Mouse (Mus musculus): ENCODE measurements around the gene Mertk. TPM values are rescaled to one million over a fixed set of nuclear protein-coding genes. Genes with fewer than 3 reads are reported as not detected.

The Mertk gene
- polyA plus RNA-seq, 2 experiments = 3.1 to 3.2 TPM

- no peak overlapping the region for H3K27ac ChIP-seq
Measured at GRCm38 (mm10) chr2:128770557-128770956, 71.8 kb downstream of the Mertk start.

GRCm38 (mm10) chr2:128771048-128771447, 72.3 kb downstream of the Mertk start:
- no peak for TF ChIP-seq EP300 (IDR thresholded peaks at IDR 0.05; ENCODE audit: low read depth)
- no peak for TF ChIP-seq CTCF (IDR thresholded peaks at IDR 0.05; ENCODE audit: low read depth)
- WGBS (ENCODE audit: insufficient replicate concordance) = 48% methylated on average over 4 of the region's 4 CpGs
- H3K27ac ChIP-seq = no peak overlapping the region
- H3K4me1 ChIP-seq (replicated peaks; ENCODE audit: control insufficient read depth in 2 of 2, insufficient read depth in 2 of 2, low read length in 1 of 2) = no peaks in the 10 kb centered on the region
- DNase-seq (ENCODE audit: low read depth in 3 of 3, low spot score in 3 of 3) (no peak), ATAC-seq (ENCODE audit: insufficient read depth) (no peak)
- no peak overlapping the region for H3K4me3 ChIP-seq (ENCODE audit: insufficient read depth in 1 of 2, low read depth in 2 of 2, low read length in 2 of 2)
- H3K9ac ChIP-seq (replicated peaks) = no peak overlapping the region
- H3K9me3 ChIP-seq (ENCODE audit: control insufficient read depth, low read length) = no peaks in the 10 kb centered on the region
- H3K27me3 ChIP-seq (ENCODE audit: control insufficient read depth, insufficient read depth, low read length) = no peaks in the 10 kb centered on the region
- H3K4me2 ChIP-seq (ENCODE audit: low read depth) = no peak overlapping the region
- H3K36me3 ChIP-seq (replicated peaks; ENCODE audit: control insufficient read depth, insufficient read depth, low read depth) = no peaks in the 10 kb centered on the region

More at GRCm38 (mm10) chr2:128770557-128770956, 71.8 kb downstream of the Mertk start:
- Histone ChIP-seq H3K4me2 (ENCODE audit: low read depth) (no peak overlapping the region), H3K36me3 (replicated peaks; ENCODE audit: control insufficient read depth, insufficient read depth, low read depth) (no peaks in the 10 kb centered on the region), H3K4me3 (ENCODE audit: insufficient read depth in 1 of 2, low read depth in 2 of 2, low read length in 2 of 2) (no peak overlapping the region), H3K4me1 (replicated peaks; ENCODE audit: control insufficient read depth in 2 of 2, insufficient read depth in 2 of 2, low read length in 1 of 2) (no peaks in the 10 kb centered on the region), H3K9me3 (ENCODE audit: control insufficient read depth, low read length) (no peaks in the 10 kb centered on the region), H3K9ac (replicated peaks) (no peak overlapping the region), H3K27me3 (ENCODE audit: control insufficient read depth, insufficient read depth, low read length) (no peaks in the 10 kb centered on the region)
- ATAC-seq (ENCODE audit: insufficient read depth) (no peak), DNase-seq (ENCODE audit: low read depth in 3 of 3, low spot score in 3 of 3) (no peak)
- WGBS (ENCODE audit: insufficient replicate concordance) = 69% methylated on average over 6 of the region's 6 CpGs
- TF ChIP-seq CTCF (IDR thresholded peaks at IDR 0.05; ENCODE audit: low read depth) (no peak), EP300 (IDR thresholded peaks at IDR 0.05; ENCODE audit: low read depth) (no peak)

GRCm38 (mm10) chr2:128771750-128772338, 73.1 kb downstream of the Mertk start:
- H3K4me1 ChIP-seq (replicated peaks; ENCODE audit: control insufficient read depth in 2 of 2, insufficient read depth in 2 of 2, low read length in 1 of 2) = no peaks in the 10 kb centered on the region
- no peak for DNase-seq (ENCODE audit: low read depth in 3 of 3, low spot score in 3 of 3)
- no peaks in the 10 kb centered on the region for H3K9me3 ChIP-seq (ENCODE audit: control insufficient read depth, low read length)
- H3K36me3 ChIP-seq (replicated peaks; ENCODE audit: control insufficient read depth, insufficient read depth, low read depth) = no peaks in the 10 kb centered on the region
- TF ChIP-seq CTCF (IDR thresholded peaks at IDR 0.05; ENCODE audit: low read depth) = no peak
- TF ChIP-seq EP300 (IDR thresholded peaks at IDR 0.05; ENCODE audit: low read depth) = no peak
- no peak overlapping the region for H3K9ac ChIP-seq (replicated peaks)
- no peaks in the 10 kb centered on the region for H3K27me3 ChIP-seq (ENCODE audit: control insufficient read depth, insufficient read depth, low read length)
- 69% methylated on average over 7 of the region's 7 CpGs for WGBS (ENCODE audit: insufficient replicate concordance)
- no peak overlapping the region for H3K27ac ChIP-seq
- no peak overlapping the region for H3K4me3 ChIP-seq (ENCODE audit: insufficient read depth in 1 of 2, low read depth in 2 of 2, low read length in 2 of 2)
- ATAC-seq (ENCODE audit: insufficient read depth) = no peak
- no peak overlapping the region for H3K4me2 ChIP-seq (ENCODE audit: low read depth)

- no peaks in the 10 kb centered on the region for H3K36me3 ChIP-seq (replicated peaks; ENCODE audit: control insufficient read depth, insufficient read depth, low read depth)
- 54% methylated on average over 5 of the region's 5 CpGs for WGBS (ENCODE audit: insufficient replicate concordance)
- no peak for ATAC-seq (ENCODE audit: insufficient read depth)
Measured at GRCm38 (mm10) chr2:128782231-128782630, 83.5 kb downstream of the Mertk start.

GRCm38 (mm10) chr2:128783660-128784345, 85.0 kb downstream of the Mertk start:
- H3K4me1 ChIP-seq (replicated peaks; ENCODE audit: control insufficient read depth in 2 of 2, insufficient read depth in 2 of 2, low read length in 1 of 2) = no peaks in the 10 kb centered on the region
- no peak for DNase-seq (ENCODE audit: low read depth in 3 of 3, low spot score in 3 of 3)
- no peak overlapping the region for H3K4me3 ChIP-seq (ENCODE audit: insufficient read depth in 1 of 2, low read depth in 2 of 2, low read length in 2 of 2)
- TF ChIP-seq CTCF (IDR thresholded peaks at IDR 0.05; ENCODE audit: low read depth) (no peak), EP300 (IDR thresholded peaks at IDR 0.05; ENCODE audit: low read depth) (no peak)
- H3K9ac ChIP-seq (replicated peaks) = no peak overlapping the region
- H3K27ac ChIP-seq = no peak overlapping the region
- ATAC-seq (ENCODE audit: insufficient read depth) = no peak
- H3K4me2 ChIP-seq (ENCODE audit: low read depth) = no peak overlapping the region
- WGBS (ENCODE audit: insufficient replicate concordance) = 66% methylated on average over 10 of the region's 10 CpGs
- no peaks in the 10 kb centered on the region for H3K36me3 ChIP-seq (replicated peaks; ENCODE audit: control insufficient read depth, insufficient read depth, low read depth)
- H3K9me3 ChIP-seq (ENCODE audit: control insufficient read depth, low read length) = no peaks in the 10 kb centered on the region
- no peaks in the 10 kb centered on the region for H3K27me3 ChIP-seq (ENCODE audit: control insufficient read depth, insufficient read depth, low read length)

More at GRCm38 (mm10) chr2:128782231-128782630, 83.5 kb downstream of the Mertk start:
- Histone ChIP-seq H3K9me3 (ENCODE audit: control insufficient read depth, low read length) (no peaks in the 10 kb centered on the region), H3K27me3 (ENCODE audit: control insufficient read depth, insufficient read depth, low read length) (no peaks in the 10 kb centered on the region), H3K4me1 (replicated peaks; ENCODE audit: control insufficient read depth in 2 of 2, insufficient read depth in 2 of 2, low read length in 1 of 2) (no peaks in the 10 kb centered on the region), H3K9ac (replicated peaks) (no peak overlapping the region), H3K4me3 (ENCODE audit: insufficient read depth in 1 of 2, low read depth in 2 of 2, low read length in 2 of 2) (no peak overlapping the region), H3K4me2 (ENCODE audit: low read depth) (no peak overlapping the region), H3K27ac (no peak overlapping the region)
- no peak for DNase-seq (ENCODE audit: low read depth in 3 of 3, low spot score in 3 of 3)
- TF ChIP-seq EP300 (IDR thresholded peaks at IDR 0.05; ENCODE audit: low read depth) = no peak
- no peak for TF ChIP-seq CTCF (IDR thresholded peaks at IDR 0.05; ENCODE audit: low read depth)

Data from liver, embryonic 14.5 days (tissue).